Mouse (Mus musculus) Patski (cell line): Measurements from ENCODE around the gene Gm48552. TPM values are rescaled to one million over a fixed set of nuclear protein-coding genes. Genes with fewer than 3 reads are reported as not detected.

ENCODE experiments used
- ATAC-seq: fragments of 100-300 bp; one replicate; pipeline ENCODE4 v1.8.0; 2021
- CTCF ChIA-PET: fragments of 350-600 bp; sonication (Branson Sonifier 250); formaldehyde crosslinking; loops from one replicate; lab custom pipeline; 2022; ENCODE audit warnings: inconsistent platforms; lab: Charles Lee
- POLR2A ChIA-PET: fragments of 350-600 bp; sonication (Branson Sonifier 250); formaldehyde crosslinking; loops from one replicate; lab custom pipeline; 2022; ENCODE audit warnings: antibody characterized with exemption, inconsistent platforms; lab: Charles Lee
- DNase-seq: peaks from one replicate; pipeline ENCODE4 v3.0.0-alpha.2; 2011; ENCODE audit warnings: low read depth, low spot score
- H3K27me3 ChIP-seq: fragments of 371-371 bp; one replicate; pipeline ENCODE4 v1.5.1; 2021
- CTCF ChIP-seq: fragments of 100-300 bp; IDR thresholded peaks from one replicate; pipeline ENCODE4 v1.5.1; 2021
- in situ Hi-C: fragments of 300-500 bp; cut with MboI; formaldehyde crosslinking; loops from 3 replicates; pipeline ENCODE4 v1.11.1; 2018; ENCODE audit warnings: low pct_unique_long_range_greater_than_20kb, mixed read lengths
- polyA plus RNA-seq: library from polyadenylated mRNA; unstranded; gene quantifications from one replicate; pipeline ENCODE4 v1.2.3, GENCODE M21; 2021

Gm48552 gene
- polyA plus RNA-seq, 1 experiment from 2014 or later = 0.76 TPM

DNA sequence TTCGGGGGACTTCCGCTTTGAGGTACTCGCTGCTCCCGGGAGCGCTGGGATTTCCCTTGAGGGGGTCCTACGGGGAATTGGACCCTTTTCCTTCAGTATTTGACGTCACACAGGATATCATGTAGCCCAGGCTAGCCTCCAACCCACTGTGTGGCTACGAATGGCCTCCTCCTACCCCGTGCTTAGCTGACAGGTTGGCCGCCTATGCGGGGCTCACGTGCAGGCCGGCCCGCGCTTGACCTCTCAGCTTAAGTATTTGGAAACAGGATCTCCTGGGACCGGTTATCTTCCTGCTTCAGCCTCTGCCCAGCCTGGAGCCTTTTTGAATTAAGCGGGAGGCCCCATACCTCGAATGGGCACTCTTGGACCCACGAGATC lies 4.2 kb upstream of the Gm48552 start:
- no peak for TF ChIP-seq CTCF
- ChIA-PET CTCF (interaction anchor here (0.6 to 2.2 kb wide), 3 partner anchors 20 to 66 kb away, joined by 3 to 12 read pairs (median 3); no protein-coding TSS in a partner anchor), POLR2A (interaction anchor here (1.3 to 1.7 kb wide), 2 partner anchors 9 to 23 kb away, joined by 3 to 4 read pairs; no protein-coding TSS in a partner anchor)
- DNase-seq = no peak
- ATAC-seq = no peak
- H3K27me3 ChIP-seq = no peaks in the 10 kb centered on the region
- in situ Hi-C loops = no loop called here

DNA sequence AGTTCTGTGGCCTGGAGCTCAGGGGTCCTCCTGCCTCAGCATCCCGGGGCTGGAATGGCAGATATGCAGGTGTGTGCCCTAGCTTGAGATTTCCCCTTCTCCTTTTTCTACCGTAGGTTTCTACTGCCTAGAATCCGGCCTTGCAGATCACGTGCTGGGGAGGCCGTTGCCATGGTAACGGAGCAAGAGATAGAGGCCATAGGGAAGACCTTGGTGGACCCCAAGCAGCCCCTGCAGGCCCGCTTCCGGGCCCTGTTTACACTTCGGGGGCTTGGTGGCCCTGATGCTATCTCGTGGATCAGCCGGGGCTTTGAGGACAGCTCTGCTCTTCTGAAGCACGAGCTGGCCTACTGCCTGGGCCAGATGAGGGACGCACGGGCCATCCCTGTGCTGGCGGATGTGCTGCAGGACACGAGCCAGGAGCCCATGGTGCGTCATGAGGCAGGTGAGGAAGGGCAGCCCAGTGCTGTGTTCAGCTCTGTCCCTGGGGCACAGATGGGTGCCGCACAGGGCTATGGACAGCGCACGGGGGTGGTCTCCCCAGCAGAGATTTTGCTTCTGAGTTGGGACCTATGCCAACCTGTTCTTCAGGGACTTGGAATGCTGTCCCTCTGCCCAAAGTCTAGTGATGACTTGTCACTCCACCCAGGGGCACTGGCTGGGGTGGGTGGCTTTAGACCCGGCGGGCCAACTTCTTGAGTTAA lies 3.0 kb upstream of the Gm48552 start:
- no peaks in the 10 kb centered on the region for H3K27me3 ChIP-seq
- POLR2A ChIA-PET = interaction anchor here (1.3 to 1.7 kb wide), 2 partner anchors 8 to 22 kb away, joined by 3 to 4 read pairs; no protein-coding TSS in a partner anchor
- DNase-seq (no peak), ATAC-seq (no peak)
- in situ Hi-C loops = no loop called here
- CTCF ChIA-PET = interaction anchor here (0.9 to 2.2 kb wide), 2 partner anchors 19 to 65 kb away, joined by 3 to 12 read pairs; no protein-coding TSS in a partner anchor
- no peak for TF ChIP-seq CTCF

DNA sequence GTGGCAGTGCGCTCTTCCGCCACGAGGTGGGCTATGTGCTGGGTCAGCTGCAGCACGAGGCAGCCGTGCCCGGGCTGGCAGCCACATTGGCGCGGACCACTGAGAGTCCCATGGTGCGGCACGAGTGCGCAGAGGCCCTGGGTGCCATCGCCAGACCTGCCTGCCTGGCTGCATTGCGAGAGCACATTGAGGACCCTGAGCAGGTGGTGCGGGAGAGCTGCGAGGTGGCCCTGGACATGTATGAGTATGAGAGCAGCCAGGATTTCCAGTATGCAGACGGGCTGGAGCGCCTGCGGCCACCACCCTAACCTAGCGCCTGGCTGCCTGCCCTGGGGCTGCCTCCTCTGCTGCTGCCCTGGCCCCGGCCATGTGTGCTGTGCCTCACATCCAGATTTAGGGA lies 1.1 kb upstream of the Gm48552 start:
- TF ChIP-seq CTCF = no peak
- DNase-seq = no peak
- no peak for ATAC-seq
- ChIA-PET CTCF (interaction anchor here (0.7 to 1.4 kb wide), 2 partner anchors 14 to 62 kb away, joined by 3 read pairs; no protein-coding TSS in a partner anchor), POLR2A (no interaction called here)
- in situ Hi-C loops = no loop called here
- H3K27me3 ChIP-seq = no peaks in the 10 kb centered on the region

DNA sequence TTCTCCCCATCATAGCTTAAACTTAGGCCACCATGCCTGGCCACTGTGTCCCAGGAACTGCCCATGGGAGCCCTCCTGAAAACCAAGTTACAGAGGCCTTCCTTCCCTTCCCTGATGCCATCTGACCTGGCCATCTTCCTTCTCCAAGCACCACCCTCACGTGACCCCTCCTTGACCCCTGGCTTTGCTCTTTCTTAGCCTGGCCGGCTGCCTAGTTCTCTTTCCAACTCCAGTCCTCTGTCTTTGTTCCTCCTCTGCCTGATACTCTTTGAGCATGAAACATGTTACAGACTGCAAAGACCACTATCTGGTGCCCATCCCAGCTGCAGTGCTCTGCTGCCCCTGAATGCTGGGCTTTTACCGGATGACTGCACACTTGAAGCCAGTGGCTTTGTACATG lies 568 bp downstream of the Gm48552 start:
- in situ Hi-C loops = no loop called here
- no peaks in the 10 kb centered on the region for H3K27me3 ChIP-seq
- POLR2A ChIA-PET = interaction anchor here (1.0 kb wide), 1 partner anchor 62 kb away, joined by 3 read pairs; no protein-coding TSS in a partner anchor
- CTCF ChIA-PET = interaction anchor here (0.6 to 1.9 kb wide), 6 partner anchors 13 to 92 kb away, joined by 3 to 18 read pairs (median 4); no protein-coding TSS in a partner anchor
- TF ChIP-seq CTCF = no peak
- ATAC-seq = no peak
- no peak for DNase-seq

DNA sequence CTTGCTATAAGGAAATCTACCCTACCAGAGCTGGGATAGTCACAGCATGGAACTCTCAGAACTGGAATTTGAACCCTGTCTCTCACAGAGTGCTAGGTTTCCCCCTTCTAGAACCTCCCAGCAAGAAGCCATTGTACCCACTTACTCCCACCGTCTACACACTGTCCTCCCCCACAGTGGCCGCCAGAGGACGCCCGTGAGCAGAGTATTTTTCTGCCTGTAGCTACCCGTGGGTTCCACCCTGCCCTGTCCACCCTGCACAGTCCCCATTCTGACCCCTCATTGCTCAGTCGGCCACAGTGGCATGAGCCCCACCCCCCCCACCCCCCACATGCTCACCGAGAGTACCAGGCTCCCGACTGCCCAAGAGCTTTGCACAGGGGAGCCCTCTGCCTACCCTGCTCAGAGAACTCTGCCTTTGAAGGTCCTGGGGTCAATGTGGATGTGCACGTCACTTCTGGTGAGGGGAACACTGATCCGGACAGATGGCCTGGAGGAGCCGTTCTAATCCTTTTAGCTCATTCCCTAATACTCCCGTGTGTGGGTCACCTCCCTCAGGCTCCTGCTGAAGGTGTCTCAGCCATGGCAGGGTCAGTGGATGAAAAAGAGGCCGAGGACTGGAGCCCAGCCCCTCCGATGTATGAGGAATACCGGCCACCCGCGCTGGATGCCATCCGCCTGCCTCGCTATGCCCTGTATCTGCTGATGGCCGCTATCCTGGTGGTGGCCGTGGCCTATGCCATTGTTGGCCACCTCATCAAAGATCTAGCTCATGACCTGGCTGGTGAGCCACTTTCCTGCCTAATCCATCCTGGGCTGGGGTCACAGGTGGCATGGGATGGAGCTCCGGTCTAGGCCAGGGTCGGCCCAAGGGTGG lies 1.2 kb downstream of the Gm48552 start:
- no peak for TF ChIP-seq CTCF
- H3K27me3 ChIP-seq = no peaks in the 10 kb centered on the region
- DNase-seq (no peak), ATAC-seq (peak; percentile 56)
- ChIA-PET CTCF (interaction anchor here (0.6 to 1.9 kb wide), 12 partner anchors 9 to 244 kb away, joined by 3 to 18 read pairs (median 4); partner anchors contain the start of genes Fzr1 and Pip5k1c), POLR2A (interaction anchor here (1.0 kb wide), 1 partner anchor 61 kb away, joined by 3 read pairs; no protein-coding TSS in a partner anchor)
- in situ Hi-C loops = loop anchor here (5.0 kb wide), 1 partner anchor 52 kb away; no protein-coding TSS in a partner anchor

DNA sequence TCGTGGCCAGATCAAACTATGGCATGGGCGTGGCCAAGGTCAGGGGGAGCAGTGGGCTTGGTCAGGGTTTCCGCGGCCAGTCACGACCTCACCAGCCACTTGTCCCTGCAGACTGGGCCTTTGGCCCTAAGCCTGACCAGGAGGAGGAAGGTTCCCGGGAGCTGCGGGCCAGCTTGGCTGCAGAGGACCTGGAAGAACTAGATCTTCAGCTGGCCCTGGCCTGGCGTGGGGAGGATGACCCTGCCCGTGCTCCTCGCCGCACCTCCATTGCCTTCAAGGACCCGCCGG lies 1.8 kb downstream of the Gm48552 start:
- no peak for TF ChIP-seq CTCF
- ChIA-PET POLR2A (no interaction called here), CTCF (interaction anchor here (0.9 to 1.9 kb wide), 5 partner anchors 11 to 98 kb away, joined by 3 to 18 read pairs (median 4); partner anchors contain the start of gene Pip5k1c)
- in situ Hi-C loops = loop anchor here (5.0 kb wide), 1 partner anchor 52 kb away; no protein-coding TSS in a partner anchor
- DNase-seq = no peak
- ATAC-seq = no peak
- H3K27me3 ChIP-seq = no peaks in the 10 kb centered on the region

DNA sequence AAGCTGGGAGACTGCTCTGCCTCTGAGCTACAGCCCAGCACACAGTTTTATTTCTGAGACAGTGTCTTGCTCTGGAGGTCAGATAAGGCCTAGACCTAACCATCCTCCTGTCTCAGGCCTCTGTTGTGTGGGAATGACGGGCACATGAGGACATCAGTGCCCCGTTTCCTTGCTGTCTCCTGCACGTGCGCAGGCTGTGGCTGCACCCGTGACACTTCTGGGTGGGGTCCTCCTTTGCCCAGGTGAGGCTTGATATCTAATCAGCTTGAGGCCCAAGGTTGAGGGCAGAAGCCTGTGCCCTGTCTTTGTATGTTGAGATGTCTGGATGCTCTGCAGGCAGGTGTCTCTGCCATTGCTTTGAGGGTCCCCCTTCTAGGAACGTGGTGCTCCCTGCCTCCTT lies 3.5 kb downstream of the Gm48552 start:
- in situ Hi-C loops = loop anchor here (5.0 kb wide), 1 partner anchor 50 kb away; no protein-coding TSS in a partner anchor
- POLR2A ChIA-PET = interaction anchor here (0.8 to 0.9 kb wide), 2 partner anchors 11 to 35 kb away, joined by 3 read pairs; partner anchors contain the start of gene Mfsd12
- ATAC-seq (no peak), DNase-seq (no peak)
- CTCF ChIA-PET = interaction anchor here (4.5 kb wide), 1 partner anchor 59 kb away, joined by 24 read pairs; no protein-coding TSS in a partner anchor
- H3K27me3 ChIP-seq = no peaks in the 10 kb centered on the region
- TF ChIP-seq CTCF = no peak

DNA sequence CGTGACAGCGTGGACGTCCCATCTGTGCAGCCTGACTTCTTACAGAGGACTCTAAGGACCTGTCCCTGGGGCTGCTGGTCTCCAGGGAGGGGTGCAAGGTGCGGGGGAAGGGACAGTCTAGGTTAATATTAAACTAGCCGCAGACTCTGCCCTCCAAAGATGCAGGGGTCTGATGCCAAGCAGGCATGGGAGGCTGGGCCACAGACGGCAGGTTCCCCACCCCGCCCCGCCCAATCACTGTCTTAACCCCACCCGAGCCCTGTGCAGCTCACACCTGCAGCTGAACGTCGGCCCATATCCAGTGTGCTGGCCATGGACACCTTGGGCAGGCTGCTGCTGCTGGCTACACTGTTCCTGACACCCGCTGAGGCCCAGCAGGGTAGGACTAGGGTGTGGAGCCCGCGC lies 4.0 kb downstream of the Gm48552 start, which contains the start of gene Smim24:
Smim24 (plus strand) TSS at position 271 of the 405 bp plus-strand sequence.
- in situ Hi-C loops = loop anchor here (5.0 kb wide), 1 partner anchor 50 kb away; no protein-coding TSS in a partner anchor

DNA sequence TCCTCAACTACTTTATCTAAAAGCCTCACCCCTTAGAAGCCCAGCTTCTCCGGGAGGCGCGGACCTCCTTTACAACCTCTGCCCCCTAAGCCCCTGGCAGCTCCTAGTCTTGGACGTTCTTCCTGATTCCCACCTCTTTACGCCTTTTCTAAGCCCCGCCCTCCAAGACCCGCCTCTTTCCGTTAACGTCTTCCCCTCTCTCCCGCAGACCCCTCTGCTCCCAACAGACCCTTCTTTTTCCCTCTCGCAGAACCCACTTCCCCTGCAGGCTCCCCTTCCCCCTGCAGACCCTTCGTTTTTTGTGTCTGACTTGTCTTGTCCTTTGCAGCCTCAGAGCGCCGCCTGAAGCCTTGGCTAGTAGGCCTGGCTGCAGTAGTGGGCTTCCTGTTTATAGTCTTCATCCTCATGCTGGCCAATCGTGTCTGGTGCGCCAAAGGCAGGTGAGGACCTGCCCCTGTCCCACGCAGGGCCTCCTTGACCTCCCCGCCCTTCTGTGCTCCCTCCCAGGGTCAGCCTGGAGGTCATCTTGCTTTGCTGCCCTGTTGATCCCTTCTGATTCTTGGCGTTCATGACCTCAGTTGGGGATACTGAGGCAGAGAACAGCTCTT lies 4.8 kb downstream of the Gm48552 start:
- TF ChIP-seq CTCF = no peak
- in situ Hi-C loops = loop anchor here (5.0 kb wide), 1 partner anchor 49 kb away; no protein-coding TSS in a partner anchor
- no peaks in the 10 kb centered on the region for H3K27me3 ChIP-seq
- no peak for ATAC-seq
- POLR2A ChIA-PET = interaction anchor here (1.0 kb wide), 1 partner anchor 9 kb away, joined by 3 read pairs; no protein-coding TSS in a partner anchor
- CTCF ChIA-PET = interaction anchor here (4.5 kb wide), 1 partner anchor 58 kb away, joined by 24 read pairs; no protein-coding TSS in a partner anchor
- no peak for DNase-seq

More for the DNA sequence above, 4.0 kb downstream of the Gm48552 start, which contains the start of gene Smim24:
- no peaks in the 10 kb centered on the region for H3K27me3 ChIP-seq
- ATAC-seq (no peak), DNase-seq (no peak)
- CTCF ChIA-PET = interaction anchor here (4.5 kb wide), 1 partner anchor 58 kb away, joined by 24 read pairs; no protein-coding TSS in a partner anchor
- TF ChIP-seq CTCF = no peak
- POLR2A ChIA-PET = interaction anchor here (0.9 kb wide), 1 partner anchor 36 kb away, joined by 3 read pairs; the partner anchor contains the start of gene Mfsd12
